Mouse (Mus musculus) 3134 (cell line): ENCODE results near the gene Pla2g3.

Experiments
- DNase-seq: peaks from one replicate; pipeline ENCODE4 v3.0.0-alpha.2; 2011; ENCODE audit warnings: low spot score; ENCODE audit not compliant: insufficient read length; ENCODE audit errors: extremely low read depth

Pla2g3 gene

DNA sequence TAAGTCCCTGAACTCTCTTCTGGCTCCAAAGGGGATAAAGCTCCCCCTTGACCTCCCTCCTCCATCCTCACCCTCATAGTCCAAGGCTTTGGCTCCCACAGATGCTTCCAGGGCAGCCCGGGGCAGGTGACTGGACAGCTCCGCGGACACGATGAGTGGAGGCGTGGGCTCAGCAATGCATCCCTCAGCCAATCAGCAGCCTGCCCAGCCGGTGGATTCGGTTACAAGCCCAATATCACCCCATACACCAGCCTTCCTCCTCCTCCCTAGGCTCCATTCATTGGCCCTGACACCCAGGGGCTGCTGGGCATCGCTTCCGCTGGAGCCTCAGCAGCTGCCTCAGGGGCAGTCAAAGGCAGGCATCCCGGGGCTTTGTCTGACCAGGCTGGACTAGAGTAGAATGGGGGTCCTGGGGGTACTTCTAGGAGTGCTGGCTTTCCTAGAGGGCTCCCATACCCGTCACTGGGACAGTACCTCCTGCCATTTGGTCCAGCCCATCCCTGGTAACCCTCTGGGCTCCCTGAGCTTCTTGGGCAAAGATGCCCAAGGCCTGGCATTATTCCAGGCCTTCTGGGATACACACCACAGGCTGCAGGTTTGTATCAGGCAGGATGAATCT lies at the start of gene Pla2g3:
Pla2g3 (plus strand) TSS at position 333 of the 619 bp plus-strand sequence.
- DNase-seq, result no peak

DNA sequence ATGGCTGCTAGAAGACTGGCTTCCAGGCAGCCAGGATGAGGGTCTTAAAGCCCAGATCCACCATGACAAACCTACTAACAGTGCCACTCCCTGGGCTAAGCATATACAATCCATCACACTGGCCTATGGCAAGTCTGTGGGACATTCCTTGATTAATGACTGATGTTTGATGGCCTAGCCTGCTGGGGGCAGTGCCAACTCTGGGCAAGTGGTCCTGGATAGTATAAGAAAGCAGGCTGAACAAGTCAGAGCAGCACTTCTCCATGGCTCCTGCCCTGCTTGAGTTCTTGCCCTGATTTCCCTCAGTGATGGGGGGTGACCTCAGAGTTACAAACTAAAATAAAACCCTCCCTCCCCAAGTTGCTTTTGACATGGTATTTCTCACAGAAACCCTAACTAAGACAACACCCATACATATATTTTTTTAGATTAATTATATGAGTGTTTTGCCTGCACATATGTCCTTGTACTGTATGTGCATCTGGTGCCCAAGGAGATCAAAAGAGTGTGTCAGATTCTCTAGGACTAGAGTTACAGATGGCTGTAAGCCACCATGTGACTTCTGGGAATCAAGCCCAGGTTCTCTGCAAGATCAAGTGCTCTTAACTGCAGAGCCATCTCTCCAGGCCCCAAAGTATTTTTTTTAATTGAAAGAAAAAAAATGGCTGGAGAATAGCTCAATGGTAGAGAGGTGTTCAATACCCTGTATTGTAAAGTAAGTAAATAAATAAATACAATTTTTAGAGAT lies 46.2 kb upstream of the Pla2g3 start:
- no peak for DNase-seq

- no peak for DNase-seq
These were observed 45.4 kb upstream of the Pla2g3 start for GRCm38 (mm10) chr11:3442677-3443076.

- peak; percentile 49 for DNase-seq
These were observed 45.0 kb upstream of the Pla2g3 start for GRCm38 (mm10) chr11:3443091-3443490.

GRCm38 (mm10) chr11:3444875-3445274 lies 43.2 kb upstream of the Pla2g3 start:
- no peak for DNase-seq

GRCm38 (mm10) chr11:3451701-3452163 lies 36.4 kb upstream of the Pla2g3 start:
- no peak for DNase-seq

DNA sequence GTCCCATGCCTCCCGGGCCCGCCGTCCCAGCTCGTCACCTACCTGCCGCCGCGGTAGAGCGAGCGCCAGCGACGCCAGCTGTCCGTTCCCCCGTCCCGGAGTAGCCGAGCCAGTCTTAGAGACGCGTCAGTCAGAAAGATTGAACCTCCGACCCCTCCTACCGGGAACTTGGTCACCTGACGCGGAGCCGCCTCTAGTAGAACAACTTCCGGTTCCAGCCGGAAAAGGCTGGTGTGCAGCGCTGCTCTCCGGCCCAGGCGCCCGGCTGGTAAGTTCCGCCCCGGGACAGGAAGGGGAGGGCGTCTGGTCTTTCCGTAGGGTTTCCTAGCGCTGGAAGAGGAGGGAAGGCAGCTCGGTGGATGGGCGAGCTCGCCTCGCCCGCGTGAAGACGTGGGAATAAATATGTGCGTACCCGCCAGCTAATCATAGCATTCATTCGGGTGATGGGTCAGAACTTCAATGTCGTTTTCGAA lies 35.9 kb upstream of the Pla2g3 start, which contains the start of gene Rnf185:
Rnf185 (minus strand) TSS at position 197 of the 473 bp plus-strand sequence.
- DNase-seq, result peak; percentile 95

- DNase-seq, result no peak
These were observed 35.3 kb upstream of the Pla2g3 start for GRCm38 (mm10) chr11:3452769-3453168.

- DNase-seq, result peak; percentile 16
These were observed 34.6 kb upstream of the Pla2g3 start for GRCm38 (mm10) chr11:3453467-3453866.

- DNase-seq, result no peak
These were observed 33.6 kb upstream of the Pla2g3 start for GRCm38 (mm10) chr11:3454506-3454905.

DNA sequence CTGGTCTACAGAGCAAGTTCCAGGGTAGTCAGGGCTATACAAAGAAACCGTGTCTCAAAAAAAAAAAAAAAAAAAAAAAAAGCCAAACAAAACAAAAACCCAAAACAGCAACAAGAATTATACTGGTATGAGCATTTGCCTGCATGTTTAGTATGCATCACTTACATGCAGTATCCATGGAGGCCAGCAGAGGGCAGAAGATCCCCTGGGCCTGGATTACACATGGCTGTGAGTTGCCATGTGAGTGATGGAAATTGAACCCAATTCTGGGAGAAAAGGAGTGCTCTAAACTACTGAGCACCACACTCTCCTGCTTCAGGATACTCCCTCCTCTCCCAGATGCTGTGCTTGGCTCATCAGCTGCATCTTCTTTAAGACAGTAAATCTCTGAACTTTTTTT lies 31.7 kb upstream of the Pla2g3 start:
- peak; percentile 25 for DNase-seq

DNA sequence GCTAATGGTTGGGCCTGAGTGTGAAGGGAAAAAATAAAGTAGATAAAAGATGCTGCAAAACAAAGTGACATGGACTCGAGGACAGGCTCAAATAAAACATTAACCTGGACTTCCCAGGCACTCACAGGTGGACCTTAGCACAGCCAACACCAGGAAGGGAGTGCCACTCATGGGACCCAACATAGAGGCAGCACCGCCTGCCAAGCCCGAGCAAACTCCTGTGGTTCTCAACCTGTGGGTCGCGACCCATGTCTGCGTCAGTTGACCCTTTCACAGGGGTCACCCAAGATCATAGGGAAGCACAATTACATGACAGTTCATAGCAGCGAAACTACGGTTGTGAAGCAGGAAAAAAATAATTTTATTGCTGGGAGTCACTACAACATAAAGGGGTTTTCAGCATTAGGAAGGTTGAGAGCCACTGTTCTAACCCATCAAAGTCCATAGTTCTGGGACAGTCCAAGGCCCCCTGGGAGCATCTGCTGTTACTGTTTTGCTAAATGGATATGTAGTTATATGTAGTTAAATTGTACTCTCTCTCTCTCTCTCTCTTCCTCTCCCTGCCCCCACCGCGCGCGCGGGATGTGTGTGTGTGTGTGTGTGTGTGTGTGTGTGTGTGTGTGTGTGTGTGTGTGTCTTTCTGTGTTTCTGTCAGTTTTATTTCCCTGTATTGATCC lies 29.5 kb upstream of the Pla2g3 start:
- DNase-seq, result no peak

DNA sequence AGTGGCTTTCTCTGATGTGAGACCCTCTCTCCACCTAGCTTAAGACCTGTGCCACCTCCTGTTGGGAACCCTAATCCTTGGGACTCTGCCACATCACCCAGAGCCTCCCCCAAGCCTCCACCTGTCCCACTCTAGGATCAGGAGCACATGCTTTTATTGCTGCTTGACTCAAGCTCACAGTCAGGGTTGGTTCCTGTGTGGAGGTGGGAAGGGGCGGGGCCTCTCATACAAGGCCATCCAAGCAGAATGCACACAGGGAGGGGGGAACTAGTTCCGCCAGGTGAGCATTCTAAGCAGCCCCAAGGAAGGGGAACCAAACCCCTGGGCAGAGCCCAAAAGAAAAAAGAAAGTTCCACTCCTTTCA lies 29.0 kb upstream of the Pla2g3 start:
- DNase-seq, result no peak

- DNase-seq, result no peak
These were observed 25.2 kb upstream of the Pla2g3 start for GRCm38 (mm10) chr11:3462846-3463245.

GRCm38 (mm10) chr11:3471448-3471850 lies 16.6 kb upstream of the Pla2g3 start:
- no peak for DNase-seq

GRCm38 (mm10) chr11:3472484-3472883 lies 15.6 kb upstream of the Pla2g3 start:
- peak; percentile 24 for DNase-seq

GRCm38 (mm10) chr11:3474480-3475115 lies 13.5 kb upstream of the Pla2g3 start:
- DNase-seq, result no peak

GRCm38 (mm10) chr11:3475489-3475888 lies 12.6 kb upstream of the Pla2g3 start:
- no peak for DNase-seq

DNA sequence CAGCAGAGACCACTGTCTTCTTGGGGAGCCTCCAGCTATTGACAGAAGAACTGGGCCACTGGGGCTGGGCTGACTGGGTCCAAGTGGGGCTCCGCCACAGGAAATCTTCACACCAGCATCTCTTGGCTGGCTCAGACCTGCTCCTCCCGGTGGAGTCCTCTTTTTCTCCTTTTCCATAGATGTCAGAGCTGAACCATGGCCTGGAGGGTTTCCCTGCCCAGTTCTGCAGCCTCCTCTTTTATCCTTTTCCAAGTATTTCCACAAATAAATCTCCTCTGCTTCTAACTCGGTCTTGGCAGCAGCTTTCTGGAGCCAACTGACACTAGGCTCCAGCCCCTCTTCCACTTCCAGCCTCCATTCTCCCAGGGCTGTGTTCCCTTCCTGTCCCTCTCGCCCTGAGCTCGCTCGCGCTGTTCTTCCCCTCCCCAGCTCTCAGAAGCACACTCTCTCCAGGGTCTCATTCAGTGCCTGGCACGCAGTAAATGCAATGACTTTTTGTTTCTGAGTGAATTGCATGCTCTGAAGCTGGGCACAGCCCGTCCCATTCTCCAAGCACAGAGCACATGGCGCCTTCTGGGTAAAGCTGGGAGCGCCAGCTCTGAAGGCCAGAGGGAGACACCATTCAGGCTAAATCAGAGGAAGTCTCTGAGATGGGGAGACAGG lies 4.0 kb upstream of the Pla2g3 start:
- DNase-seq, result no peak

DNA sequence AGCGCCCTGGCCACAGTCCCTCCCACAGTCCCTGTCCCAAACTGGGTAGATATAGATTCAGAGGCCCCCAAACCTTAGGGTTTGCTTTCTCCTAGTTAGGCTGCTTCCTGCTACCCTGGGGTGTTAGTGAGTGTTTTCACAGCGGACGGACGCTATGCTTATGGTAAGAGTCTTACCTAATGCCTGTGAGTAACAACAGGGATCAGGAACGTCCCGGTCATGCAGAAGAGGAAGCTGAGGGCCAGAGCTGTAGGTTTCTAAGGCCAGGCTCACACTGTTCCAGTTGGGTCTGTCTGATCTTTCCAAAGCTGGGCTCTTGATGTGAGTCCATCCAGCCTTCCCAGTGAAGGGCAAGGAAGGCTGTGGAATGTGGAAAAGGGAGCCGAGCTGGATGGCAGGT lies 1.7 kb upstream of the Pla2g3 start:
- no peak for DNase-seq

DNA sequence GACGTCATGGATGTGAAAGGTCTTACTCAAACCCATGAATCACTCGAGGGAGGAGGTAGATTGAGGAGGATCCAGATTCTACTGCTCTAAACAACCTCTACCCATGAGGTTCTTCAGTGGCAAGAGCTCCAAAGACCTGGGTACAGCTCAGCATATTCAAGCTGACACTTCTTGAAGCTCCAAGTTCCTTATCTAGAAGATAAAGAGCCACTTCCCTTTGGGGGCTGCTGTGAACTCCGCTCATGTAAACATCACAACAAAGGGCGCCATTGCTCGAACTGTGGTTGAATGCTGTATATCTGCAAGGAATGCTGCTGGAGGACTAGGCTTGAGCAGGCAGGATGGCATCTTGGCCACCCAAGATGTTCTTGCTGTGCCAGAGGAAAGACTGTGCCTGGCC lies 952 bp downstream of the Pla2g3 start:
- DNase-seq, result no peak
